Comparison of ENCODE assay signal across 20 mouse cellular contexts in the genomic region with DNA sequence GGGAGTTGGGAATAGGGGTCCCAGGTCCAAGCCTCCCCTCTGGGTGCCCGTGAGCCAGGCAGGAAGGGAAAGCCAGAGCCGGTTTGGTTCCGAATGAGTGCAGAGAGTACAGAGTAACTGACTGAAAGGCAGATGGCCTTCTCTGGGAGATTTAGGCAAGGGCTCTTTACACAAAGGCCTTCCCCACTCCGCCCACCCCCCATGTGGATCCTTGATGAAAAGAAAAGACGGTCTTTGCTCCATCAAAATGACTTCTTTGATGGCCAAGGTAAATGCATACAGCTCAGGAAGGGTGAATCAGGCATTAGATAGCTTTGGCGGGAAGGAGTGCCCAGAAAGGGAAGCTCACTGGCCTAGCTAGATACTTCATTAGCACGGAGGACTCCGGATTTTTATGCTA. TPM values are rescaled to one million over a fixed set of nuclear protein-coding genes. Genes with fewer than 3 reads are reported as not detected.
DNase-seq lines count a peak whose midpoint lies in the region; ATAC-seq lines count a peak whose summit lies in the region.
"Had no signal": no experiment of that assay in that cellular context is flagged by ENCODE, and none has a peak within 500 bp of the region (broad histone marks: within the 10 kb centered on the region; RNA-seq: fewer than 3 reads in every experiment).

No protein-coding gene starts in this region.

- no peaks in the 10 kb centered on the region for H3K36me3 ChIP-seq in embryonic facial prominence, embryonic 13.5 days
- H3K36me3 ChIP-seq in embryonic facial prominence, embryonic 10.5 days (replicated peaks): no peaks in the 10 kb centered on the region
- no peaks in the 10 kb centered on the region for H3K36me3 ChIP-seq in hindbrain, embryonic 16.5 days (ENCODE audit: control insufficient read depth, insufficient read depth, low read length)
- H3K36me3 ChIP-seq in hindbrain, embryonic 10.5 days: no peaks in the 10 kb centered on the region
- H3K36me3 ChIP-seq in neural tube, embryonic 12.5 days: no peaks in the 10 kb centered on the region
- H3K36me3 ChIP-seq: embryonic facial prominence, embryonic 12.5 days; forebrain, embryonic 15.5 days had no signal

- 0 out of 2 replicates have a peak overlapping the region, but pooled peaks have one; percentile 32 for H3K9ac ChIP-seq in embryonic facial prominence, embryonic 13.5 days
- H3K9ac ChIP-seq in hindbrain, embryonic 16.5 days (ENCODE audit: low read depth, low read length): 0 out of 2 replicates have a peak overlapping the region, but pooled peaks have one; percentile 9
- 0 out of 2 replicates have a peak overlapping the region, but pooled peaks have one; percentile 2 for H3K9ac ChIP-seq in neural tube, embryonic 12.5 days
- H3K9ac ChIP-seq: embryonic facial prominence, embryonic 12.5 days; forebrain, embryonic 15.5 days had no signal

- ATAC-seq in embryonic facial prominence, embryonic 13.5 days (ENCODE audit: insufficient number of reproducible peaks, insufficient read depth, low FRiP score, low TSS enrichment, low read depth): no peak
- ATAC-seq in hindbrain, embryonic 16.5 days: no peak
- ATAC-seq in neural tube, embryonic 12.5 days (ENCODE audit: low FRiP score, low read depth): no peak
- ATAC-seq: CD4-positive, CD25-positive, alpha-beta regulatory T cell, adult 4 months; forebrain, embryonic 15.5 days; hindbrain, postnatal 0 days had no signal

- H3K9me3 ChIP-seq in embryonic facial prominence, embryonic 13.5 days: no peaks in the 10 kb centered on the region
- no peaks in the 10 kb centered on the region for H3K9me3 ChIP-seq in embryonic facial prominence, embryonic 10.5 days
- no peaks in the 10 kb centered on the region for H3K9me3 ChIP-seq in hindbrain, embryonic 16.5 days (ENCODE audit: control insufficient read depth, low read length)
- no peaks in the 10 kb centered on the region for H3K9me3 ChIP-seq in hindbrain, embryonic 10.5 days
- no peaks in the 10 kb centered on the region for H3K9me3 ChIP-seq in neural tube, embryonic 12.5 days
- H3K9me3 ChIP-seq: embryonic facial prominence, embryonic 12.5 days; forebrain, embryonic 15.5 days had no signal

- no peak overlapping the region for H3K4me3 ChIP-seq in embryonic facial prominence, embryonic 13.5 days
- H3K4me3 ChIP-seq in embryonic facial prominence, embryonic 10.5 days: no peak overlapping the region
- no peak overlapping the region for H3K4me3 ChIP-seq in hindbrain, embryonic 16.5 days (ENCODE audit: low read length)
- no peak overlapping the region for H3K4me3 ChIP-seq in hindbrain, embryonic 10.5 days
- H3K4me3 ChIP-seq in neural tube, embryonic 12.5 days: no peak overlapping the region
- H3K4me3 ChIP-seq: embryonic facial prominence, embryonic 12.5 days; forebrain, embryonic 15.5 days had no signal

- no peak overlapping the region for H3K4me2 ChIP-seq in embryonic facial prominence, embryonic 13.5 days
- no peak overlapping the region for H3K4me2 ChIP-seq in hindbrain, embryonic 16.5 days (ENCODE audit: low read length)
- no peak overlapping the region for H3K4me2 ChIP-seq in neural tube, embryonic 12.5 days (replicated peaks)
- H3K4me2 ChIP-seq: embryonic facial prominence, embryonic 12.5 days; forebrain, embryonic 15.5 days had no signal

- WGBS in embryonic facial prominence, embryonic 13.5 days: 49% methylated on average over 8 of the region's 8 CpGs
- 54% methylated on average over 8 of the region's 8 CpGs for WGBS in embryonic facial prominence, embryonic 10.5 days
- WGBS in hindbrain, embryonic 16.5 days: 54% methylated on average over 8 of the region's 8 CpGs
- WGBS in hindbrain, embryonic 10.5 days: 46% methylated on average over 8 of the region's 8 CpGs
- WGBS in neural tube, embryonic 12.5 days: 43% methylated on average over 8 of the region's 8 CpGs

- no peaks in the 10 kb centered on the region for H3K27me3 ChIP-seq in embryonic facial prominence, embryonic 13.5 days
- no peaks in the 10 kb centered on the region for H3K27me3 ChIP-seq in embryonic facial prominence, embryonic 10.5 days (replicated peaks; ENCODE audit: low read depth, poor library complexity, severe bottlenecking)
- no peaks in the 10 kb centered on the region for H3K27me3 ChIP-seq in hindbrain, embryonic 16.5 days (replicated peaks; ENCODE audit: control insufficient read depth, insufficient read depth, low read length)
- H3K27me3 ChIP-seq in hindbrain, embryonic 10.5 days (ENCODE audit: insufficient read depth, poor library complexity, severe bottlenecking): no peaks in the 10 kb centered on the region
- no peaks in the 10 kb centered on the region for H3K27me3 ChIP-seq in neural tube, embryonic 12.5 days (replicated peaks)
- H3K27me3 ChIP-seq: embryonic facial prominence, embryonic 12.5 days; forebrain, embryonic 15.5 days had no signal

- no peak overlapping the region for H3K27ac ChIP-seq in embryonic facial prominence, embryonic 13.5 days
- no peak overlapping the region for H3K27ac ChIP-seq in embryonic facial prominence, embryonic 10.5 days (replicated peaks)
- no peak overlapping the region for H3K27ac ChIP-seq in hindbrain, embryonic 16.5 days (ENCODE audit: low read depth, low read length)
- no peak overlapping the region for H3K27ac ChIP-seq in hindbrain, embryonic 10.5 days
- no peak overlapping the region for H3K27ac ChIP-seq in neural tube, embryonic 12.5 days
- H3K27ac ChIP-seq: embryonic facial prominence, embryonic 12.5 days; forebrain, embryonic 15.5 days; hindbrain, postnatal 0 days had no signal

- DNase-seq in embryonic facial prominence, embryonic 10.5 days (ENCODE audit: low spot score): no peak
- DNase-seq in hindbrain, embryonic 10.5 days (ENCODE audit: low spot score): no peak
- no peak for DNase-seq in neural tube, embryonic 10.5 days (ENCODE audit: extremely low spot score, low spot score)
- no peak for DNase-seq in liver
- DNase-seq: adrenal gland, postnatal 10 days; B cell, adult 2 months; cerebellum, adult 11 months; cerebellum, adult 8-10 months; cerebellum, postnatal 14 days; embryo, embryonic 11 days; gastrocnemius, postnatal 36 days; heart, adult 11 months; heart, postnatal 14 days had no signal

- H3K4me1 ChIP-seq in embryonic facial prominence, embryonic 13.5 days: no peaks in the 10 kb centered on the region
- no peaks in the 10 kb centered on the region for H3K4me1 ChIP-seq in embryonic facial prominence, embryonic 10.5 days
- no peaks in the 10 kb centered on the region for H3K4me1 ChIP-seq in hindbrain, embryonic 16.5 days (ENCODE audit: control insufficient read depth, insufficient read depth, low read depth, low read length)
- no peaks in the 10 kb centered on the region for H3K4me1 ChIP-seq in hindbrain, embryonic 10.5 days (replicated peaks)
- H3K4me1 ChIP-seq in neural tube, embryonic 12.5 days: no peaks in the 10 kb centered on the region
- H3K4me1 ChIP-seq: embryonic facial prominence, embryonic 12.5 days; forebrain, embryonic 15.5 days had no signal

RNA-seq across cellular contexts. Expression of a gene that starts 7.1 kb away (rescaled TPM):
- 73.0 and 75.3 TPM in 2 replicates for polyA plus RNA-seq in embryonic facial prominence, embryonic 13.5 days (2015; fragmentation: Nextera tagmentation; extraction: Ambion mirVana)
- polyA plus RNA-seq in embryonic facial prominence, embryonic 10.5 days (2016; fragmentation: Nextera tagmentation; extraction: Ambion mirVana): 72.0 and 74.9 TPM in 2 replicates
- polyA plus RNA-seq in hindbrain, embryonic 16.5 days (2015; fragmentation: Nextera tagmentation; extraction: Ambion mirVana): 83.2 and 93.9 TPM in 2 replicates
- polyA plus RNA-seq in hindbrain, embryonic 10.5 days (2016; fragmentation: Nextera tagmentation; extraction: Ambion mirVana): 68.2 and 69.5 TPM in 2 replicates
- polyA plus RNA-seq in neural tube, embryonic 12.5 days (2016; fragmentation: Nextera tagmentation; extraction: Ambion mirVana): 66.1 and 70.4 TPM in 2 replicates

RNA-seq across cellular contexts. Expression of a gene that starts 37.6 kb away (rescaled TPM):
- 44.4 and 47.8 TPM in 2 replicates for polyA plus RNA-seq in embryonic facial prominence, embryonic 13.5 days (2015; fragmentation: Nextera tagmentation; extraction: Ambion mirVana)
- 3.4 and 3.5 TPM in 2 replicates for polyA plus RNA-seq in embryonic facial prominence, embryonic 10.5 days (2016; fragmentation: Nextera tagmentation; extraction: Ambion mirVana)
- polyA plus RNA-seq in hindbrain, embryonic 16.5 days (2015; fragmentation: Nextera tagmentation; extraction: Ambion mirVana): 11.6 and 15.4 TPM in 2 replicates
- 2.7 and 6.9 TPM in 2 replicates for polyA plus RNA-seq in hindbrain, embryonic 10.5 days (2016; fragmentation: Nextera tagmentation; extraction: Ambion mirVana)
- 10.6 and 12.6 TPM in 2 replicates for polyA plus RNA-seq in neural tube, embryonic 12.5 days (2016; fragmentation: Nextera tagmentation; extraction: Ambion mirVana)
- polyA plus RNA-seq: CD4-positive, CD25-positive, alpha-beta regulatory T cell, adult 4 months had no signal

RNA-seq across cellular contexts. Expression of a gene that starts 48.9 kb away (rescaled TPM):
- 115 and 126 TPM in 2 replicates for polyA plus RNA-seq in embryonic facial prominence, embryonic 13.5 days (2015; fragmentation: Nextera tagmentation; extraction: Ambion mirVana)
- 147 and 151 TPM in 2 replicates for polyA plus RNA-seq in embryonic facial prominence, embryonic 10.5 days (2016; fragmentation: Nextera tagmentation; extraction: Ambion mirVana)
- 118 and 128 TPM in 2 replicates for polyA plus RNA-seq in hindbrain, embryonic 16.5 days (2015; fragmentation: Nextera tagmentation; extraction: Ambion mirVana)
- 149 and 192 TPM in 2 replicates for polyA plus RNA-seq in hindbrain, embryonic 10.5 days (2016; fragmentation: Nextera tagmentation; extraction: Ambion mirVana)
- 193 and 195 TPM in 2 replicates for polyA plus RNA-seq in neural tube, embryonic 12.5 days (2016; fragmentation: Nextera tagmentation; extraction: Ambion mirVana)

RNA-seq across cellular contexts. Expression of a gene that starts 52.2 kb away (rescaled TPM):
- 9.9 and 14.0 TPM in 2 replicates for polyA plus RNA-seq in embryonic facial prominence, embryonic 13.5 days (2015; fragmentation: Nextera tagmentation; extraction: Ambion mirVana)
- 7.9 and 8.0 TPM in 2 replicates for polyA plus RNA-seq in embryonic facial prominence, embryonic 10.5 days (2016; fragmentation: Nextera tagmentation; extraction: Ambion mirVana)
- polyA plus RNA-seq in hindbrain, embryonic 16.5 days (2015; fragmentation: Nextera tagmentation; extraction: Ambion mirVana): 21.6 and 29.7 TPM in 2 replicates
- polyA plus RNA-seq in hindbrain, embryonic 10.5 days (2016; fragmentation: Nextera tagmentation; extraction: Ambion mirVana): 9.7 and 10.1 TPM in 2 replicates
- 10.1 and 10.5 TPM in 2 replicates for polyA plus RNA-seq in neural tube, embryonic 12.5 days (2016; fragmentation: Nextera tagmentation; extraction: Ambion mirVana)
